Mouse (Mus musculus) G1E (cell line): Measurements from ENCODE around the gene Cnot3.

Experiments used
- CTCF ChIP-seq: IDR thresholded peaks from 2 replicates; pipeline ENCODE4 v1.5.1; 2012; ENCODE audit warnings: low read depth, low read length, inconsistent platforms, mixed read lengths
- GATA1 ChIP-seq: IDR thresholded peaks from 2 replicates; pipeline ENCODE4 v1.6.1; 2012; ENCODE audit warnings: borderline replicate concordance, low read length, inconsistent platforms, mixed read lengths
- TAL1 ChIP-seq: conservative IDR thresholded peaks from 2 replicates; pipeline ENCODE4 v1.6.1; 2012; ENCODE audit warnings: low read depth, low read length, inconsistent platforms, mixed read lengths

DNA sequence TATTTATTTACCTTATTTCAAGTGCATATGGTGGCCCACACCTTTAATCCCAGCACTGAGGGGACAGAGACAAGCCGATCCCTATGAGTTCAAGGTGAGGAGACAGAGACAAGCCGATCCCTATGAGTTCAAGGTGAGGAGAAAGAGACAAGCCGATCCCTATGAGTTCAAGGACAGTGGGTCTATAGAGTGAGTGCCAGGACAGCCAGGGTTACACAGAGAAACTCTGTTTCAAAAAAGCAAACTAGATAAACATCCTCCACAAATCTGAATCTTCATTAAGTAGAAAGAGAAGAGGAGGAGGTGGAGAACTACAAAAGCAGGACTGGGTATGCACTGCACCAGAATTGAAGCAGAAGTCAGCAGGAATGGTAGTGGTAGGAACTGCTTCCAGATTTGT, 36.4 kb upstream of the Cnot3 start:
- TF ChIP-seq CTCF (no peak), TAL1 (no peak), GATA1 (no peak)
